Mouse (Mus musculus) monocyte, adult 5-6 weeks (primary cell): Measurements from ENCODE around the gene Pnpla5. TPM values are rescaled to one million over a fixed set of nuclear protein-coding genes. Genes with fewer than 3 reads are reported as not detected.

ENCODE experiments used
- ATAC-seq: fragments of 153-309, 156-312 bp; replicated peaks from 2 replicates; pipeline ENCODE4 v1.8.0; 2017; ENCODE audit warnings: mild to moderate bottlenecking; ENCODE audit not compliant: low TSS enrichment, insufficient number of reproducible peaks, severe bottlenecking, poor library complexity, low FRiP score
- total RNA-seq: library from RNA; stranded (forward); fragments of 200-1000, 200-491, 200-594 nt; gene quantifications from 3 replicates; pipeline ENCODE4 v1.2.3, GENCODE M21; 2017

The Pnpla5 gene
- total RNA-seq, 1 experiment from 2014 or later = not detected

DNA sequence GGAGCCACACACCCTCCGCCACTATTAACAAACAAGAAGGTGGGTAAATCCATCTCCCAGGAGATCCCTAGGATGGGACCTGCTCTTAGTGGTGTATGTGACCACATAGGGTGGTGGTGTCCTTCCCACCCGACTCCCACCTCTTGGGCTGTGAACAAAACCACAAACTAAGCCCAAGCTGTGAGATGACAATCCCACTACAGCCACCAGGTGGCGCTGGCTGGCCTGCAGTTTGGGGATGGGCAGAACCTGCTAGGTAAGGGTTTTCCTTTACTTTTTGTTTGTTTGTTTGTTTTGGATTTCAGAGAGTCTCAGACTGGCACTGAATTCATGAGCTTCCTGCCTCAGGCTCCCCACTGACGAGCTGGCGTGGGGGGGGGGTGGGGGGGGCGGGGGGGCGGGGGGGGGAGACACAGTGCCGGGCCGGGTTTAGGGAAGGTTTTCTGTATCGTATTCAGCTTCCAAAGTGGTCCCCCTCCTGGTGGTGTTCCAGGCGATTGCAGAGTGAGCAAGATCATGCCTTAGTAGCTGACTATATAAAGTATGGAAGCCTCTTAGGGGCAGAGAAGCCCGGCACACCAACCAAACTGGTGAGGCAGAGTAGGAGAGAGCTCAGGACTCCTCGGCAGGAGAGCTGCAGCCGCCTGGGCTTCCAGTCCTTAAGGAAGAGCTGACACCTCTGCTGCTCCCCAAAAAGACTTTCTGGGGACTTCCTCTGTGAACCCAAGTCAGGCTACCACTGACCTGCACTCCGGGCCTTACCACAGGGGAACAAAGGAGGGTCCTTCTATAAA lies 48.9 kb downstream of the Pnpla5 start:
- no peak for ATAC-seq

GRCm38 (mm10) chr15:84073058-84073457 lies 49.9 kb downstream of the Pnpla5 start:
- ATAC-seq = no peak

GRCm38 (mm10) chr15:84072226-84072625 lies 50.7 kb downstream of the Pnpla5 start:
- no peak for ATAC-seq

DNA sequence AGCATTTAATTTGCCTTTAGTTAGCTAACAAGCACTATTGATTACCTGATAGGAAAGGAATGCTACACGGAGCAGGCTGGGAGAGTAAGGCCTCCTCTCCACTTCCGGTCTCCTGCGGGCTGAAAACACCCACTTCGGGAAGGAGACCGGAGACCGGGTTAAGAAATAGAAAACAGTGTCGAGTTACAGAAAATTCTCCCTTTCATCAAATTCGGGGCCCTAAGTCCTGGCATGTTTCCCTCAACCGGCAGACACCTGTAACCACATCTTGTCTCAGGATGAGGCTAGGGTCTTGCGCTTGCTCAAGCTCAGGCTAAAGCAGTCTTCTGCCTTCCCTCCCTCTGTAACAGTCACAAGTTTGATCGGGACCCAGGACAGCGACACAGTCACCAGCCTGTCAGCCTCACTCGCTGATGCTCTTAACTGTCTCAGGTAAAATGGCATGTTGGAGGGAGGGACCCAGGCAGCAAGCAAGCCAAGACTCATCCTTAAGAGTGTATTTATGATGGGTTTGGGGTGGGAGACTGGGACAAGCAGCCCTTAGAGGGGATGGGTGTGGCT lies 52.8 kb downstream of the Pnpla5 start:
- ATAC-seq = no peak

- ATAC-seq = no peak
These were observed 53.4 kb downstream of the Pnpla5 start for GRCm38 (mm10) chr15:84069455-84070050.

GRCm38 (mm10) chr15:84065701-84066100 lies 57.3 kb downstream of the Pnpla5 start:
- no peak for ATAC-seq

DNA sequence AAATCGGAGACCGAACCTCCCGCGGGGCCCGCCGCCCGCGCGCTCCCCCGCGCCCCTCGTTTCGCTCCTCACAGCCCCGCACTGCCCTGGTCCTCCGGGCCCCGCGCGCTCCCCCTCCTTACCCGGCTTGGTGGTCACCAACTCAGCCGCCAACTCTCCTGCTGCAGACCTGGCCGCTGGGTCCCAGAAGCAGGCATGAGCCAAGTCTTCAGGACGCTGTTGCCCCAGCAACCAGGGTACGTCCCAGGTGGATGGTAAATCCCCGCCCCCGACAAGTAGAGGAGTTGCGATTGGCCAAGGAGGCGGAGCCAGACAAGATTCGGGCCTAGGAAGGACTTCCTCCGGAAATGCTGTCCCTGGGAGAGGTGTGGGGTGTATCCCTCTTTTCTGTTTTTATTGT lies 57.8 kb downstream of the Pnpla5 start, which contains the start of gene Efcab6:
Gene Efcab6, minus strand, starts transcription at position 240 of the 400 bp plus-strand sequence.
- no peak for ATAC-seq

Other genes starting within 250 kb of the Pnpla5 start
- gene Efcab6, start 57.8 kb downstream of the Pnpla5 start, total RNA-seq = 0.19 to 0.48 TPM (median 0.43 TPM) in 3 replicates
- 0.32 to 2.5 TPM (median 0.49 TPM) in 3 replicates for gene Sult4a1, start 17.4 kb downstream of the Pnpla5 start, total RNA-seq
- gene Pnpla3, start 44.7 kb upstream of the Pnpla5 start, total RNA-seq = 0.78 TPM in 1 of 3 replicates, not detected in the others
- gene Samm50, start 69.1 kb upstream of the Pnpla5 start, total RNA-seq = 27.7 to 36.4 TPM (median 29.5 TPM) in 3 replicates
- 6.7 to 45.7 TPM (median 7.8 TPM) in 3 replicates for gene Parvb, start 108.9 kb upstream of the Pnpla5 start, total RNA-seq
- gene Parvg, start 200.9 kb upstream of the Pnpla5 start, total RNA-seq = 54.1 to 106 TPM (median 56.9 TPM) in 3 replicates